Mouse (Mus musculus) brain, embryonic 14.5 days (tissue): Measurements from ENCODE around the gene Hnrnpk. TPM values are rescaled to one million over a fixed set of nuclear protein-coding genes. Genes with fewer than 3 reads are reported as not detected.
"Not testable (repeated sequence)": the region's sequence is repeated elsewhere in the genome, so short reads cannot be mapped to it uniquely, and the experiment has no call there.

Experiments
- DNase-seq: peaks from one replicate; pipeline ENCODE4 v3.0.0-alpha.2; 2011; ENCODE audit warnings: low read depth
- CTCF ChIP-seq: fragments of 200-500 bp; IDR thresholded peaks from 2 replicates; pipeline ENCODE4 v1.5.1; 2012; ENCODE audit warnings: inconsistent platforms, mild to moderate bottlenecking, moderate library complexity, borderline replicate concordance; ENCODE audit not compliant: insufficient read depth, insufficient read length; ENCODE audit errors: extremely low read depth
- POLR2A ChIP-seq: fragments of 200-500 bp; IDR thresholded peaks from 2 replicates; pipeline ENCODE4 v1.6.1; 2012; ENCODE audit warnings: mild to moderate bottlenecking, inconsistent platforms, borderline replicate concordance; ENCODE audit not compliant: poor library complexity, insufficient read depth, insufficient read length, severe bottlenecking; ENCODE audit errors: extremely low read depth
- polyA plus RNA-seq: library from polyadenylated mRNA; depleted of rRNA; stranded (reverse); fragments of >200 nt; gene quantifications from 2 replicates; pipeline ENCODE4 v1.2.3, GENCODE M21; 2012

The Hnrnpk gene
- polyA plus RNA-seq, 1 experiment: 842 TPM

DNA sequence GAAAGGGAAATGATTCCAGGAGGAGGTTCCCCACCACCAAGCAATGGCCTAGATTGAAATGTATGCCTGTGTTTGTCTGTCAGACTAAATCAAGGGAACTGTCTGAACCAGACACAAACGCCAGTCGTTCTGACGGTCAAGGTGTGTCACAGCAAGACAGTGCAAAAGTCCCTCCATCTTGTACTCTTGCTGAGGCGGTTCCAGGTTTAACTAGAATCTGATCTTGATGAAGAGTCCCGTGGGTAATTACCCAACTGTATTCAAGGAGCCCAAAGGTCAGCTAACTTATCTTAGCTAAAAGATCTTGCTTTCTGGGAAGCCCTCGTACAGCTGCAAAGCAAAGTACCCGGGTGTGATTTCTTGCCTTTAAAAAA is 17.6 kb downstream of the Hnrnpk start:
- DNase-seq: no peak
- no peak for TF ChIP-seq POLR2A
- no peak for TF ChIP-seq CTCF

DNA sequence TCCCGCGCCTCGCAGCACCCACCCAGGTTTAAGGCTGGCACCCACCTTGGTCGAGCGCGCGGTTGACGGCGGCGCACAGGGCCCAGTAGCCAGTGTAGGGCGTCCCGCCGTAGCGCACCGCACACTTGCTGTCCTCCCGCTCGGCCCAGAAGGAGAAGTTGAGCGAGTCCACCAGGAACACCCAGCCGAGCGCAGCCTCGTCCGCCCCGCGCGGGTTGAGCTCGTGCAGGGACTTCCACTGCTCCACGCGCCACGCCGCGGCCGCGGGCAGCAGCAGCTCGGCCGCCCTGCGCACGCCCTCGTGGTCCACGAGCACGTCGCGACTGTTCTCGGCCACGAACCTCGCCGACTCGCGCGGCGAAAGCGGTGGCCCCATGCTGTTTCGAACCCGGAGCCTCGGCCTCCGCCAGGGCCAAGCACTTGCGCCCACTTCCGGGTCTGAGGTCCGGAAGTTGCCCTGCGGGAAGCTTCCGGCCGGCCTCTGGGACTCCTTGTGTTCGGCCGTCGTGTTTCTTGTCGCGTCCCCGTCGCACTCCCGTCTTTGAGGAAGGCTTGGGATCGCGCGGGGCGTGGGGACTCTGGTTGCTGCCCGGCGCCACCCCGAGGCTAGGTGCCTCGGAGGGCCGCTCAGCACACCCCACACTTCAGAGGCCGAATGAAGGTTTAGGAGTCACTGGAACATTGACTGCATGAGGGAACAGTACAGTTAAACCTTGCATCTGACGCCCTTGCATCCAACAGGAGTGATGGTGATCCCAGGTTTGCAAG is 18.2 kb downstream of the Hnrnpk start, which contains the start of gene 2210016F16Rik:
2210016F16Rik (minus strand) TSS at position 447 of the 768 bp plus-strand sequence.
- peak; percentile 76 for DNase-seq
- TF ChIP-seq POLR2A: no peak
- TF ChIP-seq CTCF: no peak

DNA sequence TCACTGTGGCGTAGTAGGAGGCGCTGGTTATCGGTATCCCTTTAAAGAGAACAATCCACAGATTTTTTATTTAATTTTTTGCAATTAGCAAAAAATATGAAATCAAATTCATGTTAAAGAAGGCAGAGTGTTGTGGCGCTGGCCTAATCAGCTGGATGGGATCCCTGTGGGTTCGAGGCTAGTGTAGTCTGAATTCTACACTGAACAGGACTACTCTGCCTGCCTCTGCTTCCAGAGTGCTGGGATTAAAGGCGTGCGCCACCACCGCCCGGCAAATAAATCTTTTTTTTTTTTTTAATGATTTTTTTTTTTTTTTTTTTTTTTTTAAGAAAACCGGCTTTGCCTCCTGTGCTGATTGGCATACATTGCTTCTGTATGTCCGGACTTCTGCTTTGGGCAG is 18.8 kb downstream of the Hnrnpk start:
- no peak for DNase-seq
- TF ChIP-seq POLR2A (no peak), CTCF (no peak)

DNA sequence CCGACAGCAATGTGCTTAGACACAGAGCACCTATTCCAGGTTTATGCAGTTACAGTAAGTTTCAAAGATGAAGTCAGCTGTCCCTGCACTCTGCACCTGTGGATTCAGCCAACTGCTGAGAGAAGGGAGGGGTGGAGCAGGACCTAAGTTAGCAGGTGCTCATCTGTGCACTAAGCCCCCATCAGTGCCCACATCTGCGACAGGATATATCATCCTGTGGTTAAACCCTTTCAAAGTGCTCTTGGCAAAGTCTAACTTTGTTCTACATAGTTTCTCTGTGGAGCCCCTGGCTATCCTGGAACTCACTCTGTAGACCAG is 30.0 kb downstream of the Hnrnpk start:
- no peak for TF ChIP-seq CTCF
- no peak for TF ChIP-seq POLR2A
- DNase-seq: no peak

DNA sequence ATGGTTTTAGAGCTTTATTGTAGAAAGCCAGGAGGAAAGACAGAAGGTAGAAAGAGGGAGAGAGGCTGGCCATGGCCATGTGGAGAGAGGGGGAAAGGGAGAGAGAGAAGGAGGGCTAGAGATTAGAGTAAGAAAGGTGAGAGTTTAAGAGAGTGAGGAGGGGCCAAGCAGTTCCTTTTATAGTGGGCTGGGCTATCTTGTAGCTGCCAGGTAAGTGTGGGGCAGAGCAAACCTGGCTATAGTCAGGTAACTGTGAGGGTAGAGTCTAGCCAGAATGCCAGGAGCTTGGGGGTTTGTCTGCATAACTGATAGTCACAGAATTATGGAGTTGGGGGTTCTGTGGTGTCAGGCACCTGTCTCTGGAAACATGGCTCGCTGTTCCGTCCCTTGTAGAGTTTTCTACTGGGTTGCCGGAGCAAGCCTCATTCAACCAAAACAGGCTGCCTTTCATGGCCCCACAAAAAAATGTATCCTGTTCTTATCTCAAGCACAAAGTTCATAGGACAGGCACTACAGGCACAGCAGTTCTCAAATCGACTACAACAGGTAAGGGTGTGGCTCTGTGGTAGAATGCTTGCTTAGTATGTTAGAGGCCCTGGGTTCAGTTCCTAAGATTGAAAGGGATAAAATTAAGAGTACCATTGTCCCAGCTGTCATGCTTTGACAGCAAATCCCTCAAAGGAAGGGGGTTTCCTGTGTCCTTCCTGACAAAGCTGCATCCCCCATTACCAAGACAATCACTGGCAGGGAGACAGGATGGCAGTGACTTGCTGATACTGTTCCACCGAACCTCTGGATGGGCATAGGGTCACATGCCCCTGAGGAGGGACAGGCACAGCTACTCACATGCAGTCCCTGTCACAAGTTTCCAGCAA is 30.6 kb downstream of the Hnrnpk start:
- TF ChIP-seq POLR2A: no peak
- TF ChIP-seq CTCF: no peak
- no peak for DNase-seq

DNA sequence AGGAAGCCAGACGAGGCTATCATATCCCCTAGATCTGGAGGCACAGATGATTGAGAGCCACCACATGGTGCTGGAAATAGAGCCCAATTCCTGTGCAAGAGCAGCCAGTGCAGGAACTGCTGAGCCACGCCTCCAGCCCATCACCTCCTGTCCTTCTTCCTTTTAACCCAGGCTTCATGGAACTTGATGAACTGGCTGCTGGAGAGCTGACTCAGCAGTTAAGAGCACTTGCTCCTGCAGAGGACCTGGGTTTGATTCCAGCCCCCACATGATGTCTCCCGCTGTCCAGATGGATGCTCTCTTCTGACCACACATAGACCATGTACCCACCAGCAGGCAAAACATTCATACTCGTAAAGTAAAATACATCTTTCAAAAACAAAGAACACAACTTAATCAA is 34.3 kb downstream of the Hnrnpk start:
- no peak for DNase-seq
- TF ChIP-seq POLR2A: no peak
- TF ChIP-seq CTCF: no peak

DNA sequence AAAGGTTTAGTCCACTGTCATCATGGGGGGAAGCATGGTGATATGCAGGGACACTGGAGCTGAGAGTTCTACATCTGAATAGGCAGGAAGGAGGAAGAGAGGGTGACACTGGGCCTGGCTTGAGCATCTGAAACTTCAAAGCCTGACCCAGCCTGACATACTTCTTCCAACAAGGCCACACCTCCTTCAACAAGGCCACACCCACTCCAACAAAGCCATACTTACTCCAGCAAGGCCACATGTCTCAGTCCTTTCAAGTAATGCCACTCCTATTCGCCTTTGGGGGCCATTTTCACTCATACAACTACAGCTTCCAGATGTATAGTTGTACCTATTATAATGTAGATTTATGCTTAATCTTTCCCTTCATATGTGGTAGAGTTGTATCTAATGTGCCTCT is 35.5 kb downstream of the Hnrnpk start:
- TF ChIP-seq POLR2A: no peak
- no peak for DNase-seq

DNA sequence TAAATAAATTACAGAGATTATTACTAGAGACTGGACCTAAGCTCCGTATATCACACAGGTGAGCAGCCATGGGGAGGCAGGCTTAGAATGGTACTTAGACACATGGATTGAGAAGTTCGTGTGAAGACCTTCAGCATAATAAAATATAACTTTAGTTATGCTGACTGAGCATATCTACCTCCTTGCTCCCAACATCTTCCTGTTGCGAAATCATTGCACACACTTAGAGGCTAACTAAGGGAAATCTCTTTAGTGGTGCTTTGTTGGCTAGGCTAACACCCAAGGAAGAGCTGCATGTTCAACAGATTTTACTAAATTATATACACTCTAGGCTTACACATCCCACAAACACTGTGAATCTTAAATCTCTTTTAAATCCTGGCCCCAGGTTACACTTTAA is 36.8 kb downstream of the Hnrnpk start:
- no peak for DNase-seq

DNA sequence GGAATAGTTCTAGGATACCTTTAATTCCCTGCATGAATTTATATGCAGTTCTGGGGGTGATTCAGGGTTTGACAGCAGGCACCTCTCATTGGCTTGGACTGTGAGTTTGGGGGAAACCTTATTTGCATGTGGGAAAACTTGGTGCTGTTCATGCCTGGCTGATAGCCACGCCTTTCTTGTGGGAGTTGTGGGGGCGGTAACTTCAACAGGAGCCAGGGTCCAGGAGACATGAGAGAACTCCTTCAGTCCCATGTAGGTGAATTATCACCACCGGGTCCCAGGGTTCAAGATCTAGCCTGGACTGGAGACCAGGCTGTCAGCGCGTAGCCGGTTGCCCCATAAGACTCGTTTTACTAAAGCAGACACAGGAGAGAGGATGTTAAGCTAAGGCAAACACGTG is 38.0 kb downstream of the Hnrnpk start:
- DNase-seq: not testable (repeated sequence)

More for the DNA sequence above, 36.8 kb downstream of the Hnrnpk start:
- no peak for TF ChIP-seq POLR2A
- TF ChIP-seq CTCF: no peak

DNA sequence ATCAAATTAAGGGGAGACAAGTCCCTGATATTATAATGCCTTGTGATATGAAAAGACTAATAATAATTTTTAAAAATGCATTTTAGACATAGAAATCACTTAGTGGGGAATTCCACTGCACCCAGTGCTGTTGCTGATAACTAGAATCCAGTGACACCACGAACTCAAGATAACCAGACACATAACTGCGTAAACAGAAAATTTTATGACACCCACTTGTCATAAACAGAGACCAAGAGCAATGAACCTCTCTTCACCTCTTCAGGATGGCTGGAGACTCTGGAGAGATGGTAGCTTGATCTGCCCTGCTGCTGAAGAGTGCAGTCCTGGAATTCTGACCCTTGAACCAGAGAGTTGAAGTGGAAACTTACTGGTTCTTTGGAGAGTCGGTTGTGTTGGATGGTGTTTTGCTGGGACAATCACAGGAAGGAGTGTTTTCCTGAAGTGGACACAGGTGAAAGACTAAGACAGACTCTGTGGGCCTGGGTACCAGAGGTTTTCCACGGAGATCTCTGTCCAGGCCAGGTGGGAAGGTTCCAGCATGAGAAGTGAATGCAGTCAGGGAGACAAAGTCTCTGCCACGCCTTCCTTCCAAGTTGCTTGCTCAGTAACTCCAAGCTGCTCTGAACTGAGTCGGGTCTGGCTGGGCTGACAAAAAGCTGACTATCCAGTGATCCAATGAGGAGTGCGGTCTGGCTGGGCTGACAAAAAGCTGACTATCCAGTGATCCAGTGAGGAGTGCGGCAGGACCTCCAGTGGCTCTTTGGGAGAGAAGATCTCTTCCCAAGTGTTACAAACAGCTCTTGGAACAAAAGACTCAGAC is 38.6 kb downstream of the Hnrnpk start:
- DNase-seq: no peak
- TF ChIP-seq CTCF (no peak), POLR2A (no peak)

DNA sequence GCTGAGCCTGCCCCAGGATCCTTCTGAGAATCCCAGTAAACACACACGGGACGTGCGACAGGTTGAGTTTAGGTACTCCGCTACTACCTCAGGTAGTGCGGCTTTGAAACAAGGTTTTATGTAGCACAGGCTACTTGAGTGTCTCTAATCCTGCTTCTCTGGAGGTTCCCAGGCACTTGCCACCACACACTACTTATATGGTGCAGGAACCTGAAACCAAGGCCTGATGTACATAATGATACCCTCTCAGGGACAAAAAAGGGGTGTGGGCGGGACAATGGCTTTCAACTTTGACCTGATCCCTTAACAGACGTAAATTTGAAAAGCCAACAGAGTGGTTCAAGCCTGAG is 43.9 kb downstream of the Hnrnpk start:
- DNase-seq: no peak
- TF ChIP-seq CTCF: no peak
- TF ChIP-seq POLR2A: no peak

DNA sequence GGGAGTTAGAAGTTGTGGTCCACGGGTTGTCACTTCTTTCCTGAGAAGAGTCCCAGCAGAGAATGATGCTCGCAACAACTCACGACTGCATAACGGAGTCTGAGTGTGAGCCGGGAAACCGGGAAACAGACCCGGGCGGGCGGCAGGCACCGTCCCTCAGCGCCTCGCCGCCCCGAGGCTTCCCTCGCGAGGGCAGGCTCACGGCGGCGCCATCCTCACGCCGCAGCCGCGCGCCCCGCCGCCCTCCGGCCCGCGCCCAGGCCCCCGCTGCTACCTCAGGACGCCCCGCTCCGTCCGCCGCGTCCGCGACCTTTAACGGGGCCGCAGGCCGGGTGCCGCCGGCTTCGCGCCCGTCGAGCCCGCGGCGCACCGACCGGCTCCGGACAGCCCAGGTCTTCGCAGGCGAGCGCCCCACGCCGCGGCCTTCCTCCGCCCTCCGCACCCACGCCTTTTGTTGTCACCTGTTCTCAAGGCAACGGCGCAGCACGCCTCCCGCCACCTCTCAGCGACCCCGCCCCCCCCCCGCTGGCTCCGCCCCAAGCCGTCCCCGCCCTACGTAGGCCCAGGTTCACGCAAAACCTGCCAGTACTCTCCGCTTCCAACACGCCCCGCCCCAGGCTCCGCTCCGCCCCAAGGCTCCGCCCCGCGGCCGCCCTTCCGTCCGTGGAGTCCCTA is 44.4 kb downstream of the Hnrnpk start, which contains the start of gene Kif27:
Kif27 (minus strand) TSS at position 494 of the 675 bp plus-strand sequence.
- DNase-seq: peak; percentile 92
- TF ChIP-seq CTCF (no peak), POLR2A (no peak)

DNA sequence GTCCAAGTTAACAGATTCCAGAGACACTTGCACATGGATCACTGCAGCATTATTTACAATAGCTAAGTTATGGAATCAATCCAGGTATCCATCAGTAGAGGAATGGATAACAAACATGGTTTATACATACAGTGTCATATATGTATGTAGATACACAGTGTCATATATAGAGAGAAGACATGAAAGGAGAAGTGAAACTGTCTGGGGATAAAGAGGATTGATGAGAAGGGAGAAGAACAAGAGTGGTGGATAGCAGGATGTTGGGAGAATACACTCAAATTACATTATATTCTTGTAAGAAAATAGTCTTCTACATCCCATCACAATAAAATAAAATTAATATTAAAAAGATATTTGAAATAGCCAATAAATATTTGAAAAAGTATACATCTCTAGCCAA is 50.1 kb downstream of the Hnrnpk start:
- no peak for TF ChIP-seq CTCF
- no peak for DNase-seq

DNA sequence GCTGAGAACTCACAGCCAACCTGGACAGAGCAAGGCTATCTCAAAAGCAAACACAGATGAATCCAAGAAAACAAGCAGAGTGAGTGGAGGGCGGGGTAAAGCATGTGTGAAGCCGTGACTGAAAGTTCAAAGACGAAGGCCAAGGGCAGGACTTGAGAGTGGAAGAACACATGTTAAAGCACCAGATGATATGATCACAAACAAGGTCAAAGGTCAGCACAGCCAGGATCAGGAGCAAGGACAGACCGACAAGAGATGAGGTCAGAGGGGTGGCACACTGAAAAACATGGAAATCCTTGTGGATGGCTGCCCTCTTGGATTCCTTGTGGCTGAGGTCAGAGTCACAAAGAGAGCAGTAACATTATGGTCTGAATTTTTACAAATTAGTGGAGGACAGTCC is 52.5 kb downstream of the Hnrnpk start:
- no peak for DNase-seq
- no peak for TF ChIP-seq CTCF
- TF ChIP-seq POLR2A: no peak
